Mouse (Mus musculus) lung, postnatal 0 days (tissue): ENCODE data around the gene Bloc1s5.

ENCODE experiments used
- CTCF ChIP-seq: IDR thresholded peaks from 2 replicates; pipeline ENCODE4 v1.5.1; 2016; ENCODE audit warnings: antibody characterized with exemption, mild to moderate bottlenecking
- EP300 ChIP-seq: IDR thresholded peaks from 2 replicates; pipeline ENCODE4 v1.6.1; 2016; ENCODE audit warnings: antibody characterized with exemption, mild to moderate bottlenecking, control low read depth

DNA sequence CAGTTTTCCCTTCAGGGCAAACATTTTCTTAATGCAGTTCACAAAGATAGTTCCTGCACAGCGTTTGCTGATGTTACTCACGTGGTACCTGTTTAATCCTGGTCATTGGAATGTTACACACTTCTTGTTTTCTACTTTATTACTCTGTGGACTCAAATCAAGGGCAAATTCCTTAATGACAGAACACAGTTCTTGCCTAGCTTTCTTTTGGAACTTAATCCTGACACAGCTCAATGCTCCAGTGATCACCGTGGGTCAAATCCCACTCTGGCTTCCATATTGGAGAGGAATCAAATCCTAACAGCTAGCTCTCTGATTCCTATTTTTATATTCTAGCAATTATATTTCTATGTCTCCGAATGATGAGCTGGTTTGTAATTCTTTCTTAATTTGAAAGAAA lies 38.4 kb downstream of the Bloc1s5 start:
- TF ChIP-seq CTCF (no peak), EP300 (no peak)
